Mouse (Mus musculus): Measurements from ENCODE around the gene Gm8369.

DNA sequence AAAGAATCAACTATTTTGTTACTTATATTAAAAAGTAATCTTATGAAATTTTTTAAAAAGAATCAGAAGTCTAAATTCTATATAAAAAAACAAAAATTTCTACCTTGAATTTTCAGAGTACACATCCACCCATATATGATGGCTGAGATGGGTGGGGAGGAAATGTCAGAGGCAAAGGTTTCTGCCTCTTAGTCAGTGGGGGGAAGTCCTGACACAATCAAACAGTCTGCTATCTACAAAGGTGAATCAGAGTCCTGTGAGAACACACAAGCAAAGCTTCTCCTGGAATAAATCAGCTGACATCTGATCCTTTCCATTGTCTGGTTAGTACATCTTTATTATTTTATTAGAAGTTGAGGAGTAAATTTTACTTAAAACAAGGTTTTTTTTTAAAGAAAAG is 42.4 kb upstream of the Gm8369 start, which contains the start of gene Ms4a4b:
- no peak for TF ChIP-seq POLR2AphosphoS5 (IDR thresholded peaks at IDR 0.05; ENCODE audit: insufficient replicate concordance, low read depth, low read length)
- no peak for TF ChIP-seq CTCF (IDR thresholded peaks at IDR 0.05; ENCODE audit: low read depth, low read length)
- TF ChIP-seq TAL1 (conservative IDR thresholded peaks at IDR 0.05; ENCODE audit: low read depth, low read length), result no peak
- TF ChIP-seq GATA2 (IDR thresholded peaks at IDR 0.05; ENCODE audit: borderline replicate concordance, low read depth, low read length), result no peak

All from G1E (cell line).